Mouse (Mus musculus) ES-E14 (cell line): ENCODE results near the gene Pde4d. TPM values are rescaled to one million over a fixed set of nuclear protein-coding genes. Genes with fewer than 3 reads are reported as not detected.

Source experiments
- DNase-seq: peaks from one replicate; pipeline ENCODE4 v3.0.0-alpha.2; 2013; ENCODE audit warnings: low read depth, low spot score
- H3K27ac ChIP-seq: 2 replicates; pipeline ENCODE4 v1.5.1; 2012; ENCODE audit warnings: low read depth, mild to moderate bottlenecking, low read length, moderate library complexity, mixed read lengths; ENCODE audit not compliant: poor library complexity, insufficient read depth, severe bottlenecking
- H3K36me3 ChIP-seq: 2 replicates; pipeline ENCODE4 v1.6.1; 2012; ENCODE audit warnings: mild to moderate bottlenecking, low read length, moderate library complexity, mixed read lengths; ENCODE audit not compliant: control insufficient read depth, poor library complexity, insufficient read depth, severe bottlenecking
- H3K4me1 ChIP-seq, 2 experiments: fragments of 150-350 bp in 1 of 2; sonication (generic) in 1 of 2; 2 replicates each; pipeline ENCODE4 v1.6.1; 2012; ENCODE audit warnings: low read length in 2 of 2, mild to moderate bottlenecking in 1 of 2, mixed read lengths in 1 of 2; ENCODE audit not compliant: control insufficient read depth in 2 of 2, insufficient read depth in 2 of 2, poor library complexity in 1 of 2
- H3K4me3 ChIP-seq, 2 experiments: fragments of 150-350 bp in 1 of 2; sonication (generic) in 1 of 2; 2 replicates each; pipeline ENCODE4 v1.5.1; 2012; ENCODE audit warnings: low read length in 2 of 2, low read depth in 1 of 2, mild to moderate bottlenecking in 1 of 2, mixed read lengths in 1 of 2; ENCODE audit not compliant: insufficient read depth in 1 of 2, poor library complexity in 1 of 2, severe bottlenecking in 1 of 2
- H3K9ac ChIP-seq: 2 replicates; pipeline ENCODE4 v1.6.1; 2012; ENCODE audit warnings: low read depth, mild to moderate bottlenecking, low read length, mixed read lengths; ENCODE audit not compliant: poor library complexity, insufficient read depth, severe bottlenecking
- H3K9me3 ChIP-seq: fragments of 150-350 bp; sonication (generic); 2 replicates; pipeline ENCODE4 v1.6.1; 2012; ENCODE audit warnings: low read depth, mild to moderate bottlenecking, low read length; ENCODE audit not compliant: control insufficient read depth, insufficient read depth
- CHD2 ChIP-seq: IDR thresholded peaks from 2 replicates; pipeline ENCODE4 v1.6.1; 2014; ENCODE audit warnings: mild to moderate bottlenecking, low read depth, low read length, inconsistent platforms
- HCFC1 ChIP-seq: IDR thresholded peaks from 2 replicates; pipeline ENCODE4 v1.6.1; 2012; ENCODE audit warnings: low read length, inconsistent platforms, borderline replicate concordance; ENCODE audit not compliant: insufficient read depth
- MAFK ChIP-seq: IDR thresholded peaks from 2 replicates; pipeline ENCODE4 v1.6.1; 2014; ENCODE audit warnings: mild to moderate bottlenecking, low read depth, low read length, inconsistent platforms; ENCODE audit not compliant: insufficient read depth
- ZC3H11A ChIP-seq: IDR thresholded peaks from 2 replicates; pipeline ENCODE4 v1.6.1; 2012; ENCODE audit warnings: low read depth, mild to moderate bottlenecking, inconsistent platforms, low read length, borderline replicate concordance
- ZNF384 ChIP-seq: IDR thresholded peaks from 2 replicates; pipeline ENCODE4 v1.6.1; 2012; ENCODE audit warnings: low read depth, low read length, inconsistent platforms
- in situ Hi-C, 2 experiments: fragments of 600-800 bp; cut with MboI; formaldehyde crosslinking; loops; one replicate each; pipeline ENCODE4 v1.15.1; 2025; ENCODE audit warnings: low sequenced_read_pairs in 2 of 2, inconsistent platforms in 1 of 2; ENCODE audit not compliant: unreplicated experiment in 2 of 2
- total RNA-seq: library from RNA; depleted of rRNA; stranded (reverse); fragments of 300-350 nt; gene quantifications from 2 replicates; pipeline ENCODE4 v1.2.3, GENCODE M21; 2012

Gene Pde4d
- total RNA-seq, 1 experiment, result 10.4 TPM

DNA sequence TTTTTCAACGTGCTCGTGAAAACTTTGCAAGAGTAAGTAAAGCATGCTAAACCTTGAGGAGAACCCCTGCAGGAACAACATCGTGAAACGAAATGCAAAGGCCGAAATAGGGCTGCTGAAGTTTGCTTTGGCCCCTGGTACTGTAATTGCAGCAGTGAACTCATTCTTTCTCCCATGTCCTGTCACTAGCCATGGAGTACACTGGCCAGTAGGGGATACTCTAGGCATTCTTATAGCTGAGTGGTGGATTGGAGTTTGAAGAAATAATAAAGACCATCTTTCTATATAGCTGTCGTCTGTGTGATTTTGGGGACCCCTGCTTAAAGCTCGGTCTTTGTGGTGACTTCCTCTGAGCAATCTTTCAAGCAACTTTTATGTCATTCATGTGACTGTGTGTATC, 906.5 kb downstream of the Pde4d start:
- Histone ChIP-seq H3K4me3 (no peak overlapping the region), H3K27ac (no peak overlapping the region), H3K36me3 (no peaks in the 10 kb centered on the region), H3K9me3 (no peaks in the 10 kb centered on the region), H3K9ac (no peak overlapping the region), H3K4me1 (no peaks in the 10 kb centered on the region)
- in situ Hi-C loops, result no loop called here
- no peak for DNase-seq
- TF ChIP-seq ZNF384 (no peak), ZC3H11A (no peak), CHD2 (no peak), HCFC1 (no peak), MAFK (no peak)

DNA sequence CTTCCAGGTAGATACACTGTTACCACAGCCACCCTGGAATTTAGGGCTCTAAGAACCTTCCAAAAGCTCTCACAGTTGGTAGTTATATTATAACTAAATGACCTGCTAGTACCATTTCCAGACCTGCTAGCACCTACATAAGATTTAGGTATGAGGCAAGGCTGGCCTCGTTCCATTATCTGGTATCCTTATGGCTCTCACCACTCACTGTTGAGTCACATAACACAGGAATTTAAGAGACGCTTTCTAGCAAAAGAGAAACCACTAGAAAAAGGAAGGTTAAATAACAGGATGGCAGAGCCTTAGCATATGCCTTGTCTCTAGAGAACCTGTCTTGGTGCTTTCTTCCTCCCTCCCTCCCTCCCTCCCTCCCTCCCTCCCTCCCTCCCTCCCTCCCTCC, 910.2 kb downstream of the Pde4d start:
- in situ Hi-C loops, result no loop called here
- H3K36me3 ChIP-seq, result no peaks in the 10 kb centered on the region
- DNase-seq, result no peak
- H3K9ac ChIP-seq, result no peak overlapping the region
- TF ChIP-seq ZC3H11A (no peak), CHD2 (no peak), HCFC1 (no peak), ZNF384 (no peak), MAFK (no peak)
- no peak overlapping the region for H3K4me3 ChIP-seq
- no peak overlapping the region for H3K27ac ChIP-seq
- H3K9me3 ChIP-seq, result no peaks in the 10 kb centered on the region
- H3K4me1 ChIP-seq, result no peaks in the 10 kb centered on the region

GRCm38 (mm10) chr13:109362340-109362739, 912.6 kb downstream of the Pde4d start:
- H3K9ac ChIP-seq, result no peak overlapping the region
- no peak for TF ChIP-seq CHD2
- TF ChIP-seq MAFK, result no peak
- TF ChIP-seq ZNF384, result no peak
- TF ChIP-seq HCFC1, result no peak
- TF ChIP-seq ZC3H11A, result no peak
- no peaks in the 10 kb centered on the region for H3K4me1 ChIP-seq
- no peak overlapping the region for H3K27ac ChIP-seq
- H3K9me3 ChIP-seq, result no peaks in the 10 kb centered on the region
- DNase-seq, result no peak
- H3K4me3 ChIP-seq, result no peak overlapping the region
- H3K36me3 ChIP-seq, result no peaks in the 10 kb centered on the region
- in situ Hi-C loops, result no loop called here

DNA sequence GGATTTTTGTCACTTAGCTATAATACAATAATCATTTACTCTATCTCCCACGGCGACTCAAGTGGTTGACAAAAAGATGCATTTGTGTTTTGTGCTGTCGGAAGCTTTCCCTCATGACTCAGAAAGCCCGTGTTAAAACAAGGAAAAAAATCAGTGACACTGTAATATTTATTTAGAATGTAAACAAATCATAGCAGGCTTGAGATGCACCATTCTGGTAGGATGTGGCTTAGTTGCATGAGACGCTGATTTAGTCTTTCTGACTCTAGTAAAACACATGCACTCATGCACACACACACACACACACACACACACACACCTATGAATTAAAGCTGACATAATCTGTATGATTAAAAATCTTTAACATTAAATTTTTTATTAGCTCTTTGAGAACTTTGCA, 924.7 kb downstream of the Pde4d start:
- no peak overlapping the region for H3K4me3 ChIP-seq
- H3K9me3 ChIP-seq, result no peaks in the 10 kb centered on the region
- no peak for TF ChIP-seq MAFK
- no peak for TF ChIP-seq ZNF384
- no peak for TF ChIP-seq ZC3H11A
- no peak for TF ChIP-seq CHD2
- no peak for TF ChIP-seq HCFC1
- no peak for DNase-seq
- in situ Hi-C loops, result no loop called here
- H3K4me1 ChIP-seq, result no peaks in the 10 kb centered on the region
- no peak overlapping the region for H3K27ac ChIP-seq
- no peak overlapping the region for H3K9ac ChIP-seq
- no peaks in the 10 kb centered on the region for H3K36me3 ChIP-seq

DNA sequence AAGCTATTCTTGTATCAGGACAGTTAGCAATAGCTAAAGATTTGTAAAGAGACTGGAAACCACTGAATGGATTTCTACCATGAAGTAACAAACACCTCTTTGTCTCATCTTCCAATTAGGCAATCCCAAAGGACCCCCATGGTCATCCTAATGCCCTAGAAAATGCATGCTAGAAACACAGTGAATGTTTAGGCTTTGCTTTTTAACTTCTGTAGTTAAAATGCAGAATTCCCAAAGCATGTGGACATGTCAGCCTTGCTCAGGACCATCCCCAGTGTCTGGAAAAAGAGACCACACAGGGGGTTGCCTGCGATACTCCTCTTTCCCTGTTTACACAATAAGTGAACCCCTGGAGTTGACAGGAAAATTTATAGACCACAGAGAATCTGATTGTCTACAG, 926.9 kb downstream of the Pde4d start:
- Histone ChIP-seq H3K4me1 (no peaks in the 10 kb centered on the region), H3K27ac (no peak overlapping the region), H3K36me3 (no peaks in the 10 kb centered on the region), H3K9ac (no peak overlapping the region), H3K9me3 (no peaks in the 10 kb centered on the region), H3K4me3 (no peak overlapping the region)
- DNase-seq, result no peak
- in situ Hi-C loops, result no loop called here
- TF ChIP-seq ZNF384, result no peak
- TF ChIP-seq MAFK, result no peak
- no peak for TF ChIP-seq CHD2
- no peak for TF ChIP-seq HCFC1
- no peak for TF ChIP-seq ZC3H11A
